Comparison of ENCODE assay signal across 8 mouse cellular contexts in genomic region chr10:68276350-68276975, GRCm38 (mm10). TPM values are rescaled to one million over a fixed set of nuclear protein-coding genes. Genes with fewer than 3 reads are reported as not detected.
A peak's percentile ranks its signal among the peaks of the same experiment; 100 is the strongest.
DNase-seq lines count a peak whose midpoint lies in the region; ATAC-seq and TF ChIP-seq lines count a peak whose summit lies in the region.

No protein-coding gene starts in this region.

- DNase-seq in CD4-positive helper T cell, adult 2 months (ENCODE audit: low read depth, low spot score): peak; percentile 91
- peak; percentile 94 for DNase-seq in kidney, postnatal 0 days (ENCODE audit: low spot score)
- DNase-seq in liver, embryonic 13.5 days: no peak
- peak; percentile 62 to 68 for DNase-seq in natural killer cell, adult 2 months (ENCODE audit: low spot score in 2 of 2)
- DNase-seq in stomach, postnatal 0 days (ENCODE audit: low spot score): peak; percentile 88

- under 1% methylated on average over 29 of the region's 29 CpGs for WGBS in bone marrow, adult 2 months
- WGBS in heart, embryonic 13.5 days: under 1% methylated on average over 29 of the region's 29 CpGs
- under 1% methylated on average over 29 of the region's 29 CpGs for WGBS in kidney, postnatal 0 days
- WGBS in liver, embryonic 13.5 days (ENCODE audit: insufficient replicate concordance): under 1% methylated on average over 25 of the region's 29 CpGs
- WGBS in stomach, postnatal 0 days: under 1% methylated on average over 29 of the region's 29 CpGs

- no peaks in the 10 kb centered on the region; the same call in 1 of the 2 replicates for H3K4me1 ChIP-seq in bone marrow, adult 2 months (ENCODE audit: control insufficient read depth, insufficient read depth, low read length)
- no peaks in the 10 kb centered on the region; the same call in 1 of the 2 replicates for H3K4me1 ChIP-seq in embryonic fibroblast, embryonic 13.5 days (ENCODE audit: control insufficient read depth, insufficient read depth, low read length)
- peaks cover 26% of the 10 kb centered on the region for H3K4me1 ChIP-seq in heart, embryonic 13.5 days
- 0 out of 2 replicates have a peak, but pooled peaks cover 3% of the 10 kb centered on the region for H3K4me1 ChIP-seq in kidney, postnatal 0 days (replicated peaks; ENCODE audit: insufficient read depth, low read length)
- peaks cover 14% of the 10 kb centered on the region; the same call in 1 of the 2 replicates for H3K4me1 ChIP-seq in liver, embryonic 13.5 days (replicated peaks)
- H3K4me1 ChIP-seq in stomach, postnatal 0 days (replicated peaks; ENCODE audit: control insufficient read depth, insufficient read depth): no peaks in the 10 kb centered on the region

- H3K9me3 ChIP-seq in heart, embryonic 13.5 days: no peaks in the 10 kb centered on the region
- H3K9me3 ChIP-seq in kidney, postnatal 0 days (replicated peaks; ENCODE audit: low read length): no peaks in the 10 kb centered on the region
- H3K9me3 ChIP-seq in liver, embryonic 13.5 days (replicated peaks): no peaks in the 10 kb centered on the region
- H3K9me3 ChIP-seq in stomach, postnatal 0 days (ENCODE audit: control insufficient read depth, low read length): no peaks in the 10 kb centered on the region

- TF ChIP-seq EP300 in stomach, postnatal 0 days (optimal IDR thresholded peaks at IDR 0.05): no peak

- peak overlapping the region; percentile 92 for H3K9ac ChIP-seq in heart, embryonic 13.5 days
- H3K9ac ChIP-seq in kidney, postnatal 0 days (ENCODE audit: low read depth, low read length): peak overlapping the region; percentile 65
- peak overlapping the region; percentile 66 for H3K9ac ChIP-seq in liver, embryonic 13.5 days
- H3K9ac ChIP-seq in stomach, postnatal 0 days (ENCODE audit: low read length): peak overlapping the region; percentile 73

- no peaks in the 10 kb centered on the region for H3K27me3 ChIP-seq in heart, embryonic 13.5 days (replicated peaks)
- no peaks in the 10 kb centered on the region for H3K27me3 ChIP-seq in kidney, postnatal 0 days (ENCODE audit: insufficient read depth, low read length)
- peaks cover 48% of the 10 kb centered on the region for H3K27me3 ChIP-seq in liver, embryonic 13.5 days
- no peaks in the 10 kb centered on the region for H3K27me3 ChIP-seq in stomach, postnatal 0 days (ENCODE audit: control insufficient read depth, insufficient read depth, low read length)

- peak overlapping the region; percentile 90 for H3K4me2 ChIP-seq in heart, embryonic 13.5 days
- H3K4me2 ChIP-seq in kidney, postnatal 0 days (ENCODE audit: low read length): peak overlapping the region; percentile 90
- peak overlapping the region; percentile 81 for H3K4me2 ChIP-seq in liver, embryonic 13.5 days
- peak overlapping the region; percentile 68 for H3K4me2 ChIP-seq in stomach, postnatal 0 days (replicated peaks; ENCODE audit: low read depth)

- peak overlapping the region; percentile 86 for H3K27ac ChIP-seq in bone marrow, adult 2 months (ENCODE audit: control insufficient read depth, insufficient read depth, low read depth, low read length, poor library complexity)
- H3K27ac ChIP-seq in embryonic fibroblast, embryonic 13.5 days (ENCODE audit: insufficient read depth, low read length): peak overlapping the region; percentile 96
- peak overlapping the region; percentile 94 for H3K27ac ChIP-seq in heart, embryonic 13.5 days (replicated peaks)
- peak overlapping the region; percentile 88 for H3K27ac ChIP-seq in kidney, postnatal 0 days
- H3K27ac ChIP-seq in liver, embryonic 13.5 days: peak overlapping the region; percentile 71
- peak overlapping the region; percentile 95 for H3K27ac ChIP-seq in stomach, postnatal 0 days (replicated peaks)

- peak overlapping the region; percentile 87 for H3K4me3 ChIP-seq in bone marrow, adult 2 months (replicated peaks; ENCODE audit: control insufficient read depth, low read depth, low read length)
- peak overlapping the region; percentile 99 for H3K4me3 ChIP-seq in embryonic fibroblast, embryonic 13.5 days (ENCODE audit: insufficient read depth, low read length)
- H3K4me3 ChIP-seq in heart, embryonic 13.5 days: peak overlapping the region; percentile 80
- H3K4me3 ChIP-seq in kidney, postnatal 0 days (replicated peaks; ENCODE audit: low read depth, low read length): peak overlapping the region; percentile 48
- peak overlapping the region; percentile 63 for H3K4me3 ChIP-seq in liver, embryonic 13.5 days (replicated peaks)
- peak overlapping the region; percentile 69 for H3K4me3 ChIP-seq in stomach, postnatal 0 days (ENCODE audit: low read depth, low read length)

- peak; percentile 52; the same call in 1 of the 2 replicates for ATAC-seq in heart, embryonic 13.5 days (ENCODE audit: extremely low read depth, insufficient number of reproducible peaks, low FRiP score, low TSS enrichment)
- ATAC-seq in kidney, postnatal 0 days (replicated peaks; ENCODE audit: low FRiP score, low read depth): peak; percentile 81
- peak; percentile 72 for ATAC-seq in liver, embryonic 13.5 days (ENCODE audit: low read depth)
- ATAC-seq in stomach, postnatal 0 days (ENCODE audit: low FRiP score, low TSS enrichment): peak; percentile 79

- no peak for TF ChIP-seq CTCF in bone marrow, adult 2 months (IDR thresholded peaks at IDR 0.05; ENCODE audit: control insufficient read depth, insufficient read depth, low read length)
- TF ChIP-seq CTCF in embryonic fibroblast, embryonic 13.5 days (IDR thresholded peaks at IDR 0.05; ENCODE audit: borderline replicate concordance, insufficient read depth, low read length): no peak
- TF ChIP-seq CTCF in kidney, postnatal 0 days (IDR thresholded peaks at IDR 0.05; ENCODE audit: low read depth): no peak
- TF ChIP-seq CTCF in stomach, postnatal 0 days (IDR thresholded peaks at IDR 0.05; ENCODE audit: low read depth): no peak

- TF ChIP-seq POLR2A in bone marrow, adult 2 months (IDR thresholded peaks at IDR 0.05; ENCODE audit: borderline replicate concordance, control insufficient read depth, low read depth, low read length): 0 out of 2 replicates have a peak, but pooled peaks have one; percentile 25
- peak; percentile 61; the same call in 1 of the 2 replicates for TF ChIP-seq POLR2A in embryonic fibroblast, embryonic 13.5 days (IDR thresholded peaks at IDR 0.05; ENCODE audit: low read depth, low read length)

- peaks cover 16% of the 10 kb centered on the region for H3K36me3 ChIP-seq in heart, embryonic 13.5 days
- H3K36me3 ChIP-seq in kidney, postnatal 0 days (ENCODE audit: insufficient read depth, low read length): no peaks in the 10 kb centered on the region
- no peaks in the 10 kb centered on the region for H3K36me3 ChIP-seq in liver, embryonic 13.5 days
- H3K36me3 ChIP-seq in stomach, postnatal 0 days (ENCODE audit: control insufficient read depth, insufficient read depth, low read length): no peaks in the 10 kb centered on the region

RNA-seq across cellular contexts. Expression of gene Arid5b, which starts 2.1 kb away (rescaled TPM):
- 2.7 and 14.3 TPM in 2 replicates for polyA plus RNA-seq in bone marrow, adult 2 months (2011; ENCODE audit: insufficient read depth, insufficient read length, low replicate concordance, missing spikeins)
- 80.2 and 101 TPM in 2 replicates for polyA plus RNA-seq in embryonic fibroblast, embryonic 13.5 days (2011; ENCODE audit: insufficient read length, low read depth, missing spikeins)
- 17.9 and 19.6 TPM in 2 replicates for polyA plus RNA-seq in heart, embryonic 13.5 days (2015; fragmentation: Nextera tagmentation; extraction: Ambion mirVana)
- polyA plus RNA-seq in kidney, postnatal 0 days (2015; fragmentation: Nextera tagmentation; extraction: Ambion mirVana): 30.3 and 31.1 TPM in 2 replicates
- polyA plus RNA-seq in liver, embryonic 13.5 days (2015; fragmentation: Nextera tagmentation; extraction: Ambion mirVana): 4.1 and 4.6 TPM in 2 replicates
- 17.9 and 18.3 TPM in 2 replicates for polyA plus RNA-seq in stomach, postnatal 0 days (2015; fragmentation: Nextera tagmentation; extraction: Ambion mirVana)

Comparison
In these comparisons a context has a peak if more than half of its experiments do, and no peak if none do; other contexts are left out.
1. H3K4me3 ChIP-seq: peak in every context shown above with its lines; median percentile 99 in embryonic fibroblast, embryonic 13.5 days; 87 in bone marrow, adult 2 months; 80 in heart, embryonic 13.5 days; 69 in stomach, postnatal 0 days; 63 in liver, embryonic 13.5 days; 48 in kidney, postnatal 0 days.